Mouse (Mus musculus): ENCODE data around the gene Mta1. TPM values are rescaled to one million over a fixed set of nuclear protein-coding genes. Genes with fewer than 3 reads are reported as not detected.
A peak's percentile ranks its signal among the peaks of the same experiment; 100 is the strongest.

The Mta1 gene
- polyA plus RNA-seq, 1 experiment from 2014 or later: 17.2 TPM

DNA sequence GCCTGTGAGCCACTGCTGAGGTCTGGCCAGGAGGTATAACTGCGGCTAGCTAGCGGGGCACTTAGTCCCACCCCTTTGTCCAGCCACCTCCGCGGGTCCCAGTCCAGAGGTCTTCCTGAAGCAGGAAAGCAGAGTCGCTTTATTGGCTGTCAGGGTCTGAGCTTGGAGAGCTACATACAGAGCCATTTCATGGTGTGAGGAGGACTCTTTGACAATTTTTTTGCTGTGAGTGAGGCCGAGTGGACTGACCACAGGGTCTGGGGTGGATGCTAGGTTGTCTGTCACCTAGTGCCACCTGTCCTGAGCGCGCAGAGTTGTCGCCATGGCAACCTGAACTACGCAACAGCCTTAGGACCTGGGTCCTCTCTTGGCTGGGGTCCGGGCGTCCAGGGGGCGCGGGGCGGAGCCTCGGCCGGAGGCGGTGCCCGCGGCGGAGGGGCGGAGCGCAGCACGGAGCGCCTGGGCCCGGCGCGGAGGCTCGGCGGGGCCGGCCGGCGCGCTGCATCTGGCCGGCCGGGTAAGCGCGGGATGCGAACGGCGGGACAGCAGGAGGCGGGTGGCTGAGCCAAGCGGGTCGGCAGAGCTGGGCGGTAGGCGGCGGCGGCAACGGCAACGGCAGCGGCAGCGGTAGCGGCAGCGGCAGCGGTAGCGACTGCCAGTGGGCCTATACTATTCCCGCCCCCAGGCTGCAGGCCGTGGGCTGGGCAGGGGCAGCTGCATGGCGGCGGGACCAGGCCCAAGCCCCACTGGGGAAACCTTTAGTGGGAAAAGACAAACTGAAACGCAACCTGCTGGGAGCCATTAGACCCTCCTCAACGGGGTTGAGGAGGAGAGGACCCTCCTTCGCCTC lies 87.6 kb downstream of the Mta1 start, which contains the start of gene Tmem121:
Tmem121 (plus strand) TSS at position 489 of the 850 bp plus-strand sequence.
- Histone ChIP-seq H3K36me3 (peaks cover 26% of the 10 kb centered on the region), H3K4me3 (replicated peaks) (peak within 1 kb of the TSS; percentile 76), H3K9ac (replicated peaks) (peak within 1 kb of the TSS; percentile 90), H3K4me2 (replicated peaks) (peak within 1 kb of the TSS; percentile 88), H3K27me3 (0 out of 2 replicates have a peak, but pooled peaks cover 6% of the 10 kb centered on the region), H3K27ac (peak within 1 kb of the TSS; percentile 58; the same call in 1 of the 2 replicates), H3K4me1 (replicated peaks) (peaks cover 30% of the 10 kb centered on the region), H3K9me3 (peaks cover 4% of the 10 kb centered on the region; the same call in 1 of the 2 replicates)
- peak; percentile 41 for ATAC-seq
- 2% methylated on average over 63 of the region's 63 CpGs for WGBS

DNA sequence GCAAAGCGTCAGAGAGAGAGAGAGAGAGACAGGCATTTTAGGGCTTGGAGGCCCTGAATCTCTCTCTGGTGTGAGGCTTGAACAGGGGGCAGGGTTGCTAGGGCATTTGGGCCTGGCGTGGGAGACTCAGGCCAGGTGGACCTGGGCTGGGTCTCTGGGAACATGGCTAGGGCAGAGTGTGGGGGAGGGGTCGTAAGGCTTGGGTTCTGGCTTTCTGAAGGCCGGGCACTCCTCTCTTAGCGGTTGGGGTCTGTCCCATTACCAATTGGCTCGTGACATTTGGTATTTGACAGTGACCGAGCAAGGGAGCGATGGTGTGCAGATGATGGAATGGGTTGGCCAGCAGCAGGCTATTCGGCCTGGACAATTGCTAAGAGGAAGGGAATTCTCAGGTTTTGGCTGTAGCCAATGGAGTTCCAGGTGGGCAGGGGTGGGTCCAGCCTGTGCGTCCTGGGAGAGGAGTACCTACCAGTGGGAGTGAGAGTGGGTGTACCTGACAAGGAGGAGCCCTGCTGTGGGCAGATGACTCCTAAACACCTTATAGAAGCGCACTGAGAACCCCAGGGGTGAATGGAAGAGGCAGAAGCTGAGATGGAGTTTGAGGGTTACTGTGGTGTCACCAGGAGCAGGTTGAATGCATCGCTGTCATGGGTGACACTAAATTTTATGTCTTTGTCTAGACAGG lies 88.4 kb downstream of the Mta1 start:
- Histone ChIP-seq H3K27ac (peak overlapping the region; percentile 58; the same call in 1 of the 2 replicates), H3K9me3 (peaks cover 4% of the 10 kb centered on the region; the same call in 1 of the 2 replicates), H3K4me3 (replicated peaks) (peak overlapping the region; percentile 76), H3K4me2 (replicated peaks) (peak overlapping the region; percentile 88), H3K4me1 (replicated peaks) (peaks cover 30% of the 10 kb centered on the region), H3K36me3 (peaks cover 34% of the 10 kb centered on the region), H3K27me3 (0 out of 2 replicates have a peak, but pooled peaks cover 6% of the 10 kb centered on the region), H3K9ac (replicated peaks) (peak overlapping the region; percentile 90)
- ATAC-seq: peak; percentile 15
- WGBS: 38% methylated on average over 12 of the region's 12 CpGs

Small RNA genes within 50 kb of the gene (microRNA-seq; reads per million reads assigned to microRNA genes)
- gene Gm44471: not detected

Other genes with a start within 250 kb of the Mta1 start
- not detected in 2 replicates for gene Gpr132, start 230.1 kb upstream of the Mta1 start, polyA plus RNA-seq (2015; fragmentation: Nextera tagmentation; extraction: Ambion mirVana)
- gene Jag2, start 168.5 kb upstream of the Mta1 start, polyA plus RNA-seq (2015; fragmentation: Nextera tagmentation; extraction: Ambion mirVana): 9.4 and 10.5 TPM in 2 replicates
- gene Nudt14, start 156.2 kb upstream of the Mta1 start, polyA plus RNA-seq (2015; fragmentation: Nextera tagmentation; extraction: Ambion mirVana): 53.7 and 61.9 TPM in 2 replicates
- gene Btbd6, start 121.8 kb upstream of the Mta1 start, polyA plus RNA-seq (2015; fragmentation: Nextera tagmentation; extraction: Ambion mirVana): 36.1 and 37.8 TPM in 2 replicates
- 60.3 and 61.9 TPM in 2 replicates for gene Brf1, start 97.6 kb upstream of the Mta1 start, polyA plus RNA-seq (2015; fragmentation: Nextera tagmentation; extraction: Ambion mirVana)
- 23.8 and 26.5 TPM in 2 replicates for gene Pacs2, start 83.8 kb upstream of the Mta1 start, polyA plus RNA-seq (2015; fragmentation: Nextera tagmentation; extraction: Ambion mirVana)
- 0.20 TPM in 1 of 2 replicates, not detected in the other for gene Tex22, start 23.8 kb upstream of the Mta1 start, polyA plus RNA-seq (2015; fragmentation: Nextera tagmentation; extraction: Ambion mirVana)
- 360 TPM in 2 replicates for gene Crip2, start 42.0 kb downstream of the Mta1 start, polyA plus RNA-seq (2015; fragmentation: Nextera tagmentation; extraction: Ambion mirVana)
- 31.0 and 35.1 TPM in 2 replicates for gene Crip1, start 48.0 kb downstream of the Mta1 start, polyA plus RNA-seq (2015; fragmentation: Nextera tagmentation; extraction: Ambion mirVana)
- 21.3 and 21.6 TPM in 2 replicates for gene Tedc1, start 58.1 kb downstream of the Mta1 start, polyA plus RNA-seq (2015; fragmentation: Nextera tagmentation; extraction: Ambion mirVana)
- gene Tmem121, start 87.7 kb downstream of the Mta1 start, polyA plus RNA-seq (2015; fragmentation: Nextera tagmentation; extraction: Ambion mirVana): 24.7 and 30.2 TPM in 2 replicates

Data from midbrain, embryonic 13.5 days (tissue).